Mouse (Mus musculus) ES-E14 (cell line): ENCODE data around the gene Srxn1. TPM values are rescaled to one million over a fixed set of nuclear protein-coding genes. Genes with fewer than 3 reads are reported as not detected.

Experiments used
- DNase-seq: peaks from one replicate; pipeline ENCODE4 v3.0.0-alpha.2; 2013; ENCODE audit warnings: low read depth, low spot score
- H3K27ac ChIP-seq: 2 replicates; pipeline ENCODE4 v1.5.1; 2012; ENCODE audit warnings: low read depth, mild to moderate bottlenecking, low read length, moderate library complexity, mixed read lengths; ENCODE audit not compliant: poor library complexity, insufficient read depth, severe bottlenecking
- H3K36me3 ChIP-seq: 2 replicates; pipeline ENCODE4 v1.6.1; 2012; ENCODE audit warnings: mild to moderate bottlenecking, low read length, moderate library complexity, mixed read lengths; ENCODE audit not compliant: control insufficient read depth, poor library complexity, insufficient read depth, severe bottlenecking
- H3K4me1 ChIP-seq, 2 experiments: fragments of 150-350 bp in 1 of 2; sonication (generic) in 1 of 2; 2 replicates each; pipeline ENCODE4 v1.6.1; 2012; ENCODE audit warnings: low read length in 2 of 2, mild to moderate bottlenecking in 1 of 2, mixed read lengths in 1 of 2; ENCODE audit not compliant: control insufficient read depth in 2 of 2, insufficient read depth in 2 of 2, poor library complexity in 1 of 2
- H3K4me3 ChIP-seq, 2 experiments: fragments of 150-350 bp in 1 of 2; sonication (generic) in 1 of 2; 2 replicates each; pipeline ENCODE4 v1.5.1; 2012; ENCODE audit warnings: low read length in 2 of 2, low read depth in 1 of 2, mild to moderate bottlenecking in 1 of 2, mixed read lengths in 1 of 2; ENCODE audit not compliant: insufficient read depth in 1 of 2, poor library complexity in 1 of 2, severe bottlenecking in 1 of 2
- H3K9ac ChIP-seq: 2 replicates; pipeline ENCODE4 v1.6.1; 2012; ENCODE audit warnings: low read depth, mild to moderate bottlenecking, low read length, mixed read lengths; ENCODE audit not compliant: poor library complexity, insufficient read depth, severe bottlenecking
- H3K9me3 ChIP-seq: fragments of 150-350 bp; sonication (generic); 2 replicates; pipeline ENCODE4 v1.6.1; 2012; ENCODE audit warnings: low read depth, mild to moderate bottlenecking, low read length; ENCODE audit not compliant: control insufficient read depth, insufficient read depth
- CHD2 ChIP-seq: IDR thresholded peaks from 2 replicates; pipeline ENCODE4 v1.6.1; 2014; ENCODE audit warnings: mild to moderate bottlenecking, low read depth, low read length, inconsistent platforms
- HCFC1 ChIP-seq: IDR thresholded peaks from 2 replicates; pipeline ENCODE4 v1.6.1; 2012; ENCODE audit warnings: low read length, inconsistent platforms, borderline replicate concordance; ENCODE audit not compliant: insufficient read depth
- MAFK ChIP-seq: IDR thresholded peaks from 2 replicates; pipeline ENCODE4 v1.6.1; 2014; ENCODE audit warnings: mild to moderate bottlenecking, low read depth, low read length, inconsistent platforms; ENCODE audit not compliant: insufficient read depth
- ZC3H11A ChIP-seq: IDR thresholded peaks from 2 replicates; pipeline ENCODE4 v1.6.1; 2012; ENCODE audit warnings: low read depth, mild to moderate bottlenecking, inconsistent platforms, low read length, borderline replicate concordance
- ZNF384 ChIP-seq: IDR thresholded peaks from 2 replicates; pipeline ENCODE4 v1.6.1; 2012; ENCODE audit warnings: low read depth, low read length, inconsistent platforms
- in situ Hi-C, 2 experiments: fragments of 600-800 bp; cut with MboI; formaldehyde crosslinking; loops; one replicate each; pipeline ENCODE4 v1.15.1; 2025; ENCODE audit warnings: low sequenced_read_pairs in 2 of 2, inconsistent platforms in 1 of 2; ENCODE audit not compliant: unreplicated experiment in 2 of 2
- total RNA-seq: library from RNA; depleted of rRNA; stranded (reverse); fragments of 300-350 nt; gene quantifications from 2 replicates; pipeline ENCODE4 v1.2.3, GENCODE M21; 2012

Gene Srxn1
- total RNA-seq, 1 experiment = 18.3 TPM

- in situ Hi-C loops = no loop called here
- no peak for DNase-seq
Measured at GRCm38 (mm10) chr2:152150373-152150772, 45.1 kb downstream of the Srxn1 start.

GRCm38 (mm10) chr2:152153361-152153760 lies 48.0 kb downstream of the Srxn1 start:
- Histone ChIP-seq H3K36me3 (peaks cover 9% of the 10 kb centered on the region), H3K4me1 (peaks cover 9 to 26% of the 10 kb centered on the region in 2 experiments; a peak in 2 of 4 replicates), H3K4me3 (no peak overlapping the region), H3K9me3 (no peaks in the 10 kb centered on the region), H3K9ac (no peak overlapping the region), H3K27ac (no peak overlapping the region)
- TF ChIP-seq HCFC1 (no peak), ZNF384 (no peak), ZC3H11A (no peak), MAFK (no peak), CHD2 (no peak)
- in situ Hi-C loops = no loop called here
- no peak for DNase-seq

More at GRCm38 (mm10) chr2:152150373-152150772, 45.1 kb downstream of the Srxn1 start:
- Histone ChIP-seq H3K9me3 (no peaks in the 10 kb centered on the region), H3K4me3 (no peak overlapping the region; a peak in 1 of 4 replicates), H3K4me1 (peaks cover 8 to 22% of the 10 kb centered on the region in 2 experiments; a peak in 2 of 4 replicates), H3K27ac (peak overlapping the region; percentile 60), H3K36me3 (peaks cover 25% of the 10 kb centered on the region), H3K9ac (no peak overlapping the region)
- TF ChIP-seq ZC3H11A (no peak), CHD2 (no peak), ZNF384 (no peak), MAFK (no peak), HCFC1 (no peak)

- DNase-seq = no peak
- Histone ChIP-seq H3K27ac (peak overlapping the region; percentile 17; the same call in 1 of the 2 replicates), H3K36me3 (no peaks in the 10 kb centered on the region), H3K4me1 (peaks cover 10 to 20% of the 10 kb centered on the region in 2 experiments; a peak in 3 of 4 replicates), H3K9ac (no peak overlapping the region; the same call in 1 of the 2 replicates), H3K4me3 (no peak overlapping the region), H3K9me3 (no peaks in the 10 kb centered on the region)
- in situ Hi-C loops = no loop called here
- TF ChIP-seq HCFC1 = no peak
- TF ChIP-seq MAFK = no peak
- TF ChIP-seq ZC3H11A = no peak
Measured at GRCm38 (mm10) chr2:152155414-152156208, 50.3 kb downstream of the Srxn1 start.

- H3K27ac ChIP-seq = peak overlapping the region; percentile 17; the same call in 1 of the 2 replicates
- TF ChIP-seq CHD2 = no peak
- TF ChIP-seq ZC3H11A = no peak
- TF ChIP-seq HCFC1 = no peak
- no peak for TF ChIP-seq ZNF384
- no peak for TF ChIP-seq MAFK
- in situ Hi-C loops = no loop called here
Measured at GRCm38 (mm10) chr2:152156471-152156870, 51.2 kb downstream of the Srxn1 start.

More at GRCm38 (mm10) chr2:152156471-152156870, 51.2 kb downstream of the Srxn1 start:
- peak overlapping the region; percentile 50; the same call in 1 of the 2 replicates for H3K9ac ChIP-seq
- H3K4me3 ChIP-seq = no peak overlapping the region
- H3K4me1 ChIP-seq = peaks cover 10 to 19% of the 10 kb centered on the region in 2 experiments; a peak in 3 of 4 replicates
- H3K9me3 ChIP-seq = no peaks in the 10 kb centered on the region
- no peak for DNase-seq
- H3K36me3 ChIP-seq = no peaks in the 10 kb centered on the region
